Mouse (Mus musculus) retina, embryonic 14.5 days (tissue): ENCODE measurements at regions not wholly inside any gene's neighbourhood (a gene's known extent, or its start where the extent isn't known, plus 50 kb on each side); places are given as distances from the start of the nearest gene placed in this dataset.
A peak's percentile ranks its signal among the peaks of the same experiment; 100 is the strongest.

Source experiments
- DNase-seq: peaks from one replicate; pipeline ENCODE4 v3.0.0-alpha.2; 2015; ENCODE audit warnings: low spot score

DNA sequence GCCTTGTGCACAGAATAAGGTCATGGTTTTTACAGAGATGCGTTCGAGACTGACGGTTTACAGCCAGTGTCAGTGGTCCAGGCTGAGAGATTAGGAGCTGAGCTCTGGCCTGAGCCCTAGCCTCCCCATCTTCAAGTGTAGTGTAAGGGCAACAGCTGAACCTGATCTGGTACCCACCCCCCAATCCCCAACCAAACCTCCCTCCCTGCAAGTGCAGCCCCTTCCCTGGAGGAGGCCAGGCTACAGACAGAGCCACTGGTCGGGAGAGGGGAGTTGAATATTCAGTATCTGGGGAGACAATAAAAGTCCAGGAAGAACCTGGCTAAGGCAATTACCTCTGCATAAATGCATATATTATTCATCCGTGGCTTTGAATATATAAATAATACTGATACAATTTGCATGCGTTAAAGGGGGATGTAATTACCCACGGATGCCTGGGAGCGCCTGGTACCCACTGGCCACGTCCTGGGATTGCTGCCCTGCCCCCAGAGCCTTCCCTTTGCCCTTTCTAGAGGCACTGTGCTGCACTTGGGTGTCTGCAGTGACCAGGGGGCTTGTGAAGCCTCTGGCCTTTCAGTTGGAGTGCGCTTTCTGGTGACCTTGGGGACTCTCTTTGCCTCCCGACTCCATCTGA is 95.5 kb upstream of the Mvb12b start:
- no peak for DNase-seq

DNA sequence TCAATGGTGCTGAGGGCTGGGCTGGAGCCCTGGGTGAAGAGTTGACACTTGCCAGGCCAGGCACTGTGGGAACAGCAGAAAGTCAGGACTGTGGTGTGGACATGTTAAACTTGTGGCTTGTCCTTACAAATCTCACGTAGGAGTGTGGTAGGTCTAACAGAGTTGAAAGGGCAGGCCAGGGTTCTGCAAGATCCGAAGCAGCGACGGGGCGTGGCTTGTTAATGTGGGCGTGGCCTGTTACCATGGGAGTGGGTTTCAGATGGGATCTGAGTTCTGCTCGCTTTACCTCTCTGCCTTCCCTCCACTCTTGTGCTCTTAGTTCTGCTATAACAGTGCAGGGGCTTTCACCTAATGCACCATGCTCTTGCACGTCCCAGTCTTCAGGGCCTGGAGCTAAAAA is 94.2 kb upstream of the Mvb12b start:
- DNase-seq = no peak

DNA sequence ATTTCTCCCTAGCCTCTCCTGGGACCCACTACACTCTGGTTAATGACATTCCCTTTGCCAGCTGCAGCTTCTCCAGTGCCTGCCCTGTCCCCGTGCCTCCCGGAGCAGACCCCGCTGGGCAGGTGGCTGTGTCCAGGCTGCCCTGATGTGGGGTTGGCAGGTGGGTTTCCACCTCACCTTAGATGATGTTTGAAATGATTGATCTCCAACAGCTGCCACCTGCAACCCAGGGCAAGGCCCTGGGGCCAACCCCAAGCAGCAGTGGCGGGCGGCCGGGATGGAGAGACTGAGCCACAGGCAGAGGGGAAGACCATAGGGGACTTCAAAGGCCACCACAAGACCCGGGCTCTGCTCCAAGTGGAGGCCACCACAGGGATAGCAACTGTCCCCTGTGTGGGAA is 93.6 kb upstream of the Mvb12b start:
- no peak for DNase-seq

DNA sequence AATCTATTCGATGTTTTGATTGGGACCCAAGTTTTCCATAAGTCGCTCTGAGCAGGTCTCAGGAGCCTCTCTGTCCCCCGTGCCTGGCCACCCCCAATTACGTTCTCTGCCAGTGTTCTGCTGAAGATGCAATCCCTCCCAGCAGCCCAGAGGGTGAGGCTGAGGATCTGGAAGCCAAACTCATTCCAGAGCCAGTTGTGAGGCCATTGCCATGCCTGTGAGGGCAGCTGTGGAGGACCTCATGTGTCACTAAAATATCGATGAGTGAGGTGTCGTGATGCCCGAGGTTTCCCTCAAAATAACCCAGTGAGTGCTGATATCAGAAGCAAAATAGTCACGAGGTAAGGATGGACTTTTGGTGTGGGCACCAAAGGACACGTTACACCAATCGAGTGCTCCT is 93.1 kb upstream of the Mvb12b start:
- no peak for DNase-seq

DNA sequence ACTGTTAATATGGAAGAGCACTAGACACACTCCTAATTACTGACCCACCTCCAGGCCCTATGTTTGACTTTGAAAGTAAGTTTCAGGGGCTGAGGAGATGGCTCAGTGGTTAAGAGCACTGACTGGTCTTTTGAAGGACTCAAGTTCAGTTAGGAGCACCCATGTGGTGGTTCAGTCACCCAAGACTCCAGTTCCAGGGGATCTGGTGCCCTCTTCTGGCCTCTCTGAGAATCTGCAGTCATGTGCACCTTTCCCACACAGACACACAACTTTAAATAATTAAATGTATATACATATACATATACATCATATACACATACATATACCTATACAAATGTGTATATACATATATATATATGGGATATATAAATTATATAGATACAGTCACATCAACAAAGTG is 91.5 kb upstream of the Mvb12b start:
- DNase-seq = no peak

DNA sequence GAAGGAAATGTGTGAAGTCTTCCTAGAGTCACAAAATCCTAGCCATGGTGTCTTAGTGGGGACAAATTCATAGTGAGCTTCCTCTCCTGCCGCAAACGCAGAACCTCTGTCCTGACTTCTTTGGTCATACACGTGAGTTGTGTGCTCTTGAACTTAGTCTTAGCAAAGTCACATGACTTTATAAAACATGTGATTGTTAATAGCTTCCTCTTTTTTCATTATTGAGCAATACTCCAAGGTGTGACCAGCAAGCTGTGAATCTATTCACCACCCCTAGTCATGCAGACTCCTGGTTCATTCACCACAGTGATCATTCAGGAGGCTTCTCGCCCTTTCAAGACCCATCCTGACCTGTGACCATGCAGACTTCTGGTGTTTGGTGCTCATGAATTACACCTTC is 90.8 kb upstream of the Mvb12b start:
- DNase-seq = no peak

DNA sequence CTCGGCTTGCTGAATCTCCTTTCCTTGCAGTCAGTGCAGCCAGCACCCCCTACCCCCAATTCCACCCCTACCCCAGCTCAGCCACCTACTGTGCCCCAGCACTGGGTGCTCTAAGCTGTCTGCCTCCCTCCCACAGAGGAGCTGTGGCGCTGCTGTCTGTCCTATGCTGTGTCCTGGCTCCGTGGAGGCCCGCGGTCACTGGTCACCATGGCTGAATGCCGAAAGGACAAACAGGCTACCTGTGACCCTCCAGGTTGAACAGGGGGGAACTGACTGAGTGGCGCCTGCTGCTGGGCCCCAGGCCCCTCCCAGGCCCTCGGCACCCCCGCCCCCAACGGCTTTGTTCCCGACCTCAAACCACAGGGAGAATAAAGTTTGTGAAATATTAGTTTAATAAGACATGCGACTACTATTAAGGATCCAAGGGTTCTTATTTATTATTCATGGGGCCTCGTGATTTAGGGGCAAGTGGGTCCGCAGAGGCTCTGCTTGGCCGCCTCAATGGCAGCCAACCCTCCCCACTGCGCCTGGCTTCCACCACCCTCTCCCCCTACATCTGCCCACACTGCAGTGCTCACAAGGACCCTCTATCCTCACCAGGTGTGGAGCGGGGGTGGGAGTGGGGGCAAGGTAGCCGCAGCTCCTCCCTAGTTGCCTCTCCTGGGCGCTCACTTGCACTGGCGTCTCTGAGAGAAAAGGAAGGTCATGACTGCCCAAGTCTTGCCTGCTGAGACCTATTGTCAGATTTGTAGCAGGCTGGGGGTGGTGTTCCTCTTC is 90.0 kb upstream of the Mvb12b start:
- DNase-seq = no peak

DNA sequence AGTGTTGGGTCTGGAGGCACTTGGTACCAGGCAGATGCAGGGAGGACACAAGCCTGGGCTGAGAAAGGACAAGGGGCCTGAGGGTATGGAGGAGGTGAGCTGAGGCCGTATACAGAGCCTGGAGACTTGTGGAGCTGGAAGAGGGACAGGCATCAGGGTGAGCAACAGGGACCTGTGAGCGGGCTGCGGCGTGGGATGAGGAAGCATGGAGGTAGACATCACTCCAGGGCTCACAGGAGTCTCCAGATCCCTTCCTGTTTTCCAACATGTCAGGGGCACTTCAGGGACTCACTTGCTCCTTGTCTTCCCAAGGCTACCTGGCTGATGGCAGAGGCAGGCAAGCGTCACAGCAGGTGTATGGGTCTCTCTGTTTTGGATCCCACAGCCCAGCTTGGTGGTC is 89.4 kb upstream of the Mvb12b start:
- DNase-seq = no peak

DNA sequence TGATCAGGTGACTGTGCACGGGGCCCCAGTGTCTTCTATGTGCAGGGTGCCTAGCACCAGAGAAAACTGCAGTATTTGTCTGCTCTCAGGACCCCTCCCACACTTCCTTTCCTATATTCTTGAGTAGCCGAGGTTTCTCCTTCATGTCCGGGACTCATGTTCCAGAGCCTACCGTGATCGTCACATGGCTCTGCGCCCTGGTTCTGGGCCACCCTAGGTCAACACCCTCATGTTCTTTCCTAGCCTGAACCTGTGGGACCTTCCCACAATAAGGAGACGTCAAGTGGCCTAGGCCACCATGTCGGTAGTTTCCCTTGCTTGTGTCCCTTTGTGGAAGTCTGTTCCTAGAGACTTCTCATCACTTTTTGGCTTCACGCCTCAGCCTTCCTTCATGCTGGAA is 88.4 kb upstream of the Mvb12b start:
- DNase-seq = no peak

DNA sequence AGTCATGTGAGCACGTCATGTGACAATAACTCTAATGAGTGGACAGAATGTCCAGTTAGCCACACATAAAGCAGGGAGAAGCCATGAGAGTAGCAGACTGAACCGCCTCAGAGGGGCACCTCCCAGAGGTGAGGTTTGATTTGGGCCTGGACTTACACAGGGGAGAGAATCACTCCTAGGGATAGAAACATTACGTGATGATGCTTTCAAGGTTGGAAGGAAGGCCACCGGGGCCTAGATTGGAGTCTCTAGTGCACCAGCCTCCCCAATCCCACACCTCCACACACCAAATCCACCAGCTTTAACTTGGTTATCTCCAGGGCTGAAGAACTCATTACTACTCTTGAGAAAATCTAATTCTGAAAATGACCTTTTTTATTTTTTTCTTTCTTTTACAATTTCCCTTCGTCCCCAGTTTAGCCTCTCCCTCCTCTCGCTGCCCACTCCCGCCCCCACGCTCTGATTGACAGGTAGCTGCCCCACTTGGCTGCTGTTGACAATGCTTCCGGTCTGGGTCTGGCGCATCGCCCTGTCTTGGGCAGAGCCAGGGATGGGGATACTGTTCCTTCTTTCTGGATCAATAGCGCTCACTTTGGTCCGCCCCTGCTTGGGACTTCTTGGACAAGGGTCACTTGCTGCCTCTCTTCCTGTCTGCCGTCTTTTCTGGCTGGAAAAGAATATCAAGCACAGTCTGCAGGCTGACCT is 87.8 kb upstream of the Mvb12b start:
- DNase-seq = no peak

DNA sequence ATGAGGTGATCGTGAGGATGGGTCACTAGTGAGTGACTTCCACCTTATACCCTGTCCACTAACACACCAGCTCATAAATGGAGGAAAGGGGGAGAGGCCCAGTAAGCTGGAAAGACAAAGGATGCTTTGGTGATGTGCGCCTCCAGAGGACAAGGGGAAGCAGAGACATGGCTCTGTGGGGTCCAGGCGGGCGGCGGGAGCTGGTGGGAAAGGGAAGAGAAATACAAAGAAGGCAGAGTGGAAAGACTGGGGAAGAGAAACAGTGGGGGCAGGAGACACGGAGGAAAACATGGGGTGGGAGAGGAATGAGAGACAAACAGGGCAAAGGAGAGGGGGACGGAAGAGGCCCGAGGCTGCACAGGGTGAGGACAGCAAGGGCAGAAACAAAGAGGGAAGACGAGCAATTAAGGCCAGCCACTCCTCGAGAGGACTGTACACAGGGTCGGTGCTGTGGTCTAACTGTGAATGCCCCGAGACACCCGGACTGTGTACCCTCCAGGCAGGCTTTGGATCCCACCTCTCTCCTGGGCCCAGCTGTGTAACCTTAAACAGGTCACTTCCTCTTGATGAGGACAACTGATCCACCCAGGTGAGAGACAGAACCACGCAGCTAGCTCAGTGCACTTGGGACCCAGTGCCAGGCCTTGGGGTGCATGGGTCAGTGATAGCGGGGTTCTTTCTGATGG is 87.1 kb upstream of the Mvb12b start:
- DNase-seq = no peak

DNA sequence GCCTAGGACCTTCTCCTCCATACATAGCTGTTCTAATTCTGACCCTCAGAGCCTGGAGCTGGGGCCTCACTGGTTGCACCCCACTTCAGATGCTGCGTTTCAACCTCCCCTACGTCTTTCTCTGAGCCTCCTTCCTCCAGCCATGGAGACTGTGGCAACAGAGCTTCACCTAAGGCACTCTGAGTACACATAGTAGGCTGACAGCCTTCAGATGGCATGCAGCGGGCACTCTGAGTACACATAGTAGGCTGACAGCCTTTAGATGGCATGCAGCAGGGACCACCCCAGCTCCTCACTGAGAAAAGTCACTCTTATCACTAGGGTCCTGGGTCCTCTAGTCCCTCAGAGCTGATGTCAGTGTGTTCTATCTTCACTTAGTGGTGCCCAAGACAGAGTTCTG is 86.3 kb upstream of the Mvb12b start:
- no peak for DNase-seq

DNA sequence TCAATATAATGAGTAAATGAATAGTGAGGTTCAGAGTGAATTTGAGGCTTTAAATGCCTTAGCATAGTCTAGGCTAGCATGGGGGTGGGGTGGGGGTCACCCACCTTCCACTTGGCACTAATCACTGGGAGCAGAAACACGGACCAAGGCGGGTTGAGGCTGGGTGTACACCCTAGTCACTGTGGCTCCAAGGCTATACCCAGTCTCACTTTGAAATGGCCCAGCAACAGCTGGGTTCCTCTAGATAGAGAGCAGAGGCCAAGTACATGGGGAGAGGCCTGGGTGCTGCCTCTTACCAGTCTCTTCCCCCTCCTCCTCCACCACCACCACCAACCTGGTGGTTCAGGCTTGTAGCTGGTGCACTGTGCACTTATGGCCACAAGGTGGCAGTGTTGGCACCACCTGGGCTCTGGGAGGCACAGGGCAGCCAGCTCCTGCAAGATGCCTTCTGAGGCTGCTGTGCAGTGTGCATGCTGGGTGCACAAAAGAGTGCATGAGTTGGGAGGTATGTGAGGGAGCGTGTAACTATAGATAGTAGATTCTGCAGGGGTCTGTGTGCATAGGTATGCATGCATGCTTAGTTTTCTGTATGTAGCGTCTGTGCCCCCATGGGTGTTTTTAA is 85.6 kb upstream of the Mvb12b start:
- DNase-seq = peak; percentile 90

DNA sequence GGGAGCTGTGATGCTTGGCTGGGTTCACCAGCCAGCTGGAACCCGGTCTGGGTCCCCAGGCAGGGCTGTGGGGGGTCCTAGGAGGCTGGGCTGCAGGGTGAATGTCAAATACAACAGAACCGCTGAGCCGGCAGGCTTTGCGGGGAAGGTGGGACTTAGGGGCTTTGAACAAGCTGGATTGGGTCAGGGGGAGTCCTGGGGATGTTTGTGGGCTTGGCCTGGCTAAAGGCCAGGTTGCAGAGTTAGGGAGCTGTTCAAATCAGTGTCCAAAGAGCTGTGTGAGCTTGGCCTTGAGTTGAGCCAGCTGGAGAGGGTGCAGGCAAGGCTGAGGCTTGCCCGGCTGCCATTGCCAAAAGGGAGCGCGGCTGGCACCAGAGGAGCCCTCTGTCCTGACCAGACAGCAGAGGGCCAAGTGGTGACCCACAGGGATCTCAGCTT is 79.3 kb upstream of the Mvb12b start:
- no peak for DNase-seq

DNA sequence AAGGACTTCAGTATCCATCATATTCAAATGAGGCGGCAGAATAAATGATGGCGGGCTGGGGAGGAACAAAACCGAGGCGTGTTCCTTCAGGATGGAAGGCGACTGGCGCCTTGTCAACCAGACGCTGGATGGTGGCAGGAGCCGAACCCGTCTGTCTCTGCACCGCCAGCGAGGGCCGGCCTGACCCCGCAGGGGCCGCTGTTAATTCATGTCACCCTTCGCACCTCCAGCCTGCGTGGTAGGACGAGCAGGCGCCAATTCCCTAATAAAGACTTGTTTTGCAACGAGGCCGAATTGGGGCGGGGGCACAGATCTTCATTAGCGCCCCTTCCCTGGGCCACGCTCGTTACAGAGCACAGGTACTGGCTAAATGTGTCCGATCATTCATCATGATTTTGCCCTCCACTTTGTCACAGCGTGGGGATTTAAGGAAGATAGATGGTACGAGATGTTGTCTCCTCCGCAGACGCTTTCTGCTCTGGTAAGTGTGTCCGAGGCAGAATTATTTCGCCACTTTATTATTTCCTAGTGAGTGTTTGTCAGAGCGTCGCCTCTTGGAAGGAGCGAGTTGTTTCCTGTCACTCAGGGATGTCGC is 78.7 kb upstream of the Mvb12b start:
- DNase-seq = peak; percentile 43

DNA sequence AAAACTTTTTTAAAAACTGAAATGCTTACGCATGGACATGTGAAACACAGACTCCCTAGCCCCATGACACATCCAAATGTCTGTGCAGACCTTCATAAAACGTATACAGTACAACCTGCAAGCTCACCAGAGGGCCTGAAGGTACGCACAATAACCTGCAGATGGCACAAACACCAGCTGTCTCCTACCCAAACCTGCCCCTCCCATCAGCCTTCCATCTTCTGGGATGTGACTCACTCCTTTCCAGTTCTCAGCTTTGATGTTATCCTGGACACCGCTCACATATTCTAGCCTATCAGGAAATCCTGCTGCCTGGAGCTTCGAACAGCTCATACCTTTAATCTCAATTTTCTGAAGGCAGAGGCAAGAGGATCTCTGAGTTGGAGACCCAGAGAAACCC is 76.3 kb upstream of the Mvb12b start:
- DNase-seq = no peak

DNA sequence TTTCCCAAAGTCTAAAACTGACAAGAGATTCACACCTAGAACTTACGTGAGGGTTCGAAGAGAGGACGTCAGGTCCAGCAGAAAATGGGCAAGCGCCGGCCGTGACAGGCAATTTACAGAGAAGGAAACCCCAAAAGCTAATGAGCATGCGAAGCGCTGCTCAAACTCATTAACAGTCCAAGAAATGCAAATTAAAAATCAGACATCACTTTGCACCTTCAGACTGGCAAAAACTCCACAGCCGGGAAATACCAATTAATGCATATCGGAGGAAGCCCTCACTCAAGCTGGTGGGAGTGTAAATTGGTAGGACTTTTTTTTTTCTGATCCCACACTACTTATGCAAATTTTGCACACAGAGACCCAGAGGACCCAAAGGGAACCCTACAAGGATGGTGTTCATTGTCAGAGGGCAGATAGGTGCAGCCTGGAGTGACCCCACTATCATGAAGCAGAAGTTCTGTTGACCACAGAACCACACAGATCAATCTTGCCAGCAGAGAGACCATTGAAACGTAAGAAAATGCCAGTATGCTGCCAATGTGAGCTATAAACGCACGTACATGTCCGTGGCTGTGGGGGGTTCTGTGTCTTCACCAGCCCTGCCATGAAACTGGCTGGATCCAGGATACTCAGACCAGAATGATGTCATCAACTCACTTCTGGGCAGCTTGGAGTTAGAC is 74.8 kb upstream of the Mvb12b start:
- DNase-seq = no peak

DNA sequence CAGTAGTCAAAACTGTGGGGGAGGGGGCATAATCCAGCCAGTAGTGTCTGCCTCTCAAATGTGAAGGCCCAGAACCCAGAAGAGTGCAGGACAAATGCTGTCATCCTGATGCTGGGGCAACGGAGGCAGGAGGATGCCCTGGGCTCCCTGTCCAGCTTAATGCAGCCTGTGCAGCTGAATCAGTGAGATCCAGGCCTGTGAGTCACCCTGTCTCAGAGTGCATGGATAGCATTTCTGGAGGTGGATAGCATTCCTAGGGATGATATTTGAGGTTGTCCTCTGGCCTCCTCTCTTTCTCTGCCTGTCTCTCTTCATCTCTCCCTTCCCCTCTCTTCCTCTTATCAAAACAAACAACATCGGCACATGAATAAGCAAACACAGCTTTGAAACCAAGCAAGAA is 73.8 kb upstream of the Mvb12b start:
- no peak for DNase-seq

DNA sequence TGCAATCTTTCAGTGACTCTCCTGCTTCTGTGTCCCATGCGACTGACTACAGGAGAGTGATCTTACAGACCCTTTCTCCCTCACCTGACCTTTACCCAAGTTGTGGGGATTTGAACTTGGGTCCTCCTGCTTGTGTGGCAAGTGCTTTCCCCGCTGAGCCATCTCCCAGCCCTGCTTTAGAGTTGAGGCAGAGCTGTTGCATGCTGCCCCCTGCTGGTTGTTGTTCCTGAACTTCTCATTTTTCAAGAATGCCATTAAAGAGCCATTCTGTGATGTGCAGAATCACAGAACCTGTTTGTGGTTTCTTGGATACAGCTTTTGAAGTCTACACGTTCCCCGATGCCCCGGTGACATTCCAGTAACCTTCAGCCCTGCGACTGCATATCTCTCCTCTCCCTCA is 70.0 kb upstream of the Mvb12b start:
- DNase-seq = peak; percentile 58

DNA sequence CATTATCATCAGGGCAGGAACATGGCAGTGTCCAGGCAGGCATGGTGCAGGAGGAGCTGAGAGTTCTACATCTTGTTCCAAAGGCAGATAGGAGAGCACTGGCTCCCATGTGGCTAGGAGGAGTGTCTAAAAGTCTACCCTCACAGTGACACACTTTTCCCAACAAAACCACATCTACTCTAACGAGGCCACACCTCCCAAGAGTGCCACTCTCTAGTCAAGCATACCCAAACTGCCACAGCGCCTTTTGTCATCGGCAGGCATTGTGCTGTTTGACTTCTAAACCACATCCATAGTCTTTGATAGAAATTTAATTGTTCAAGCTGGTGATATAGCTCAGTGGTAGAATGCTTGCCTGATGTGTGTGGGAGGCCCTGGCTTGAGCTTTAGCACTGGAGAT is 56.6 kb upstream of the Mvb12b start:
- no peak for DNase-seq

DNA sequence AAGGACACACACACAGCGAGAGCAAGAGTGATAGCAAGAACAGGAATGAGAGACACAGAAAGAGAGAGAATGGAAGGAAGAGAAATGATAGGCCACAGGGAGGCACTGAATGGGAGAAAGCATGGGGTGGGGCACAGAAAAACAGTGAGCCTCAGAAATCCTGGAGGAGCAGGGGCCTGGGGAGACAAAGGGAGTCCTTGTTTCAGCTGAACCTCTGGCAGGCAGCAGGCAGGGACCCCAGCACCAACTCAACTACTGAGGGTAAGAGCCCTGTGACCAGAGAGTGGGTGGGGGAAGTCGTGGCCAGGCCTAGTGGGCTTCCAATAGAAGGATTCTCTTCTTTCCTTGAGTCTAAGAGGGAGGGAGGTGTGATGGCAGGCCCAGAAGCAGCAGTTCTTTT is 54.3 kb upstream of the Mvb12b start:
- DNase-seq = no peak
